Mouse (Mus musculus): ENCODE data around the gene Napsa. TPM values are rescaled to one million over a fixed set of nuclear protein-coding genes. Genes with fewer than 3 reads are reported as not detected.

Gene Napsa
- polyA plus RNA-seq, 1 experiment from 2014 or later = 1.2 TPM

GRCm38 (mm10) chr7:44546274-44546673 lies 25.9 kb upstream of the Napsa start:
- no peak overlapping the region for H3K4me3 ChIP-seq
- peaks cover 12% of the 10 kb centered on the region for H3K4me1 ChIP-seq
- no peak overlapping the region for H3K27ac ChIP-seq
- WGBS = 96% methylated on average over 3 of the region's 3 CpGs
- no peaks in the 10 kb centered on the region for H3K27me3 ChIP-seq
- H3K36me3 ChIP-seq = peaks cover 40% of the 10 kb centered on the region
- H3K9ac ChIP-seq = no peak overlapping the region
- ATAC-seq (ENCODE audit: low FRiP score) = no peak
- H3K9me3 ChIP-seq (replicated peaks) = no peaks in the 10 kb centered on the region
- no peak overlapping the region for H3K4me2 ChIP-seq (replicated peaks)

GRCm38 (mm10) chr7:44547041-44547440 lies 25.1 kb upstream of the Napsa start:
- WGBS = 96% methylated on average over 13 of the region's 13 CpGs
- Histone ChIP-seq H3K9ac (no peak overlapping the region), H3K4me3 (no peak overlapping the region)

GRCm38 (mm10) chr7:44547725-44548124 lies 24.5 kb upstream of the Napsa start:
- peaks cover 35% of the 10 kb centered on the region for H3K36me3 ChIP-seq
- ATAC-seq (ENCODE audit: low FRiP score) = no peak
- peaks cover 15% of the 10 kb centered on the region for H3K4me1 ChIP-seq
- H3K4me2 ChIP-seq (replicated peaks) = peak overlapping the region; percentile 81
- no peaks in the 10 kb centered on the region for H3K9me3 ChIP-seq (replicated peaks)
- peak overlapping the region; percentile 67; the same call in 1 of the 2 replicates for H3K9ac ChIP-seq
- peak overlapping the region; percentile 56 for H3K4me3 ChIP-seq
- no peaks in the 10 kb centered on the region for H3K27me3 ChIP-seq
- H3K27ac ChIP-seq = no peak overlapping the region
- 25% methylated on average over 5 of the region's 5 CpGs for whole genome bisulfite sequencing

More at GRCm38 (mm10) chr7:44547041-44547440, 25.1 kb upstream of the Napsa start:
- H3K9me3 ChIP-seq (replicated peaks) = no peaks in the 10 kb centered on the region
- H3K27ac ChIP-seq = no peak overlapping the region
- H3K4me1 ChIP-seq = peaks cover 12% of the 10 kb centered on the region
- 0 out of 2 replicates have a peak overlapping the region, but pooled peaks have one; percentile 81 for H3K4me2 ChIP-seq (replicated peaks)
- H3K36me3 ChIP-seq = peaks cover 40% of the 10 kb centered on the region
- ATAC-seq (ENCODE audit: low FRiP score) = no peak
- H3K27me3 ChIP-seq = no peaks in the 10 kb centered on the region

GRCm38 (mm10) chr7:44548497-44549087 lies 23.6 kb upstream of the Napsa start, which contains the start of gene Pold1:
TSS of gene Pold1 (minus strand) at chr7:44548849.
- H3K36me3 ChIP-seq = peaks cover 30% of the 10 kb centered on the region
- peak; percentile 91 for ATAC-seq (ENCODE audit: low FRiP score)
- WGBS = under 1% methylated on average over 42 of the region's 43 CpGs

GRCm38 (mm10) chr7:44549621-44550408 lies 22.4 kb upstream of the Napsa start:
- Histone ChIP-seq H3K4me3 (no peak overlapping the region), H3K9ac (no peak overlapping the region), H3K27ac (no peak overlapping the region), H3K9me3 (replicated peaks) (no peaks in the 10 kb centered on the region), H3K36me3 (peaks cover 30% of the 10 kb centered on the region), H3K4me1 (peaks cover 22% of the 10 kb centered on the region), H3K27me3 (no peaks in the 10 kb centered on the region), H3K4me2 (replicated peaks) (no peak overlapping the region)
- WGBS = 94% methylated on average over 23 of the region's 23 CpGs
- ATAC-seq (ENCODE audit: low FRiP score) = no peak

More at GRCm38 (mm10) chr7:44548497-44549087, 23.6 kb upstream of the Napsa start, which contains the start of gene Pold1:
- peak within 1 kb of the TSS; percentile 56 for H3K4me3 ChIP-seq
- peak within 1 kb of the TSS; percentile 46 for H3K27ac ChIP-seq
- H3K9ac ChIP-seq = peak within 1 kb of the TSS; percentile 67
- H3K4me2 ChIP-seq (replicated peaks) = peak within 1 kb of the TSS; percentile 81
- peaks cover 22% of the 10 kb centered on the region for H3K4me1 ChIP-seq
- no peaks in the 10 kb centered on the region for H3K27me3 ChIP-seq
- no peaks in the 10 kb centered on the region for H3K9me3 ChIP-seq (replicated peaks)

GRCm38 (mm10) chr7:44550409-44550678 lies 21.8 kb upstream of the Napsa start:
- H3K9ac ChIP-seq = no peak overlapping the region
- 95% methylated on average over 12 of the region's 12 CpGs for WGBS
- H3K36me3 ChIP-seq = peaks cover 30% of the 10 kb centered on the region

GRCm38 (mm10) chr7:44551301-44551700 lies 20.9 kb upstream of the Napsa start:
- H3K27ac ChIP-seq = no peak overlapping the region
- no peaks in the 10 kb centered on the region for H3K9me3 ChIP-seq (replicated peaks)
- no peak for ATAC-seq (ENCODE audit: low FRiP score)

More at GRCm38 (mm10) chr7:44550409-44550678, 21.8 kb upstream of the Napsa start:
- no peak overlapping the region for H3K4me3 ChIP-seq
- H3K4me2 ChIP-seq (replicated peaks) = no peak overlapping the region
- no peaks in the 10 kb centered on the region for H3K9me3 ChIP-seq (replicated peaks)
- peaks cover 22% of the 10 kb centered on the region for H3K4me1 ChIP-seq
- H3K27ac ChIP-seq = no peak overlapping the region
- no peak for ATAC-seq (ENCODE audit: low FRiP score)
- H3K27me3 ChIP-seq = no peaks in the 10 kb centered on the region

GRCm38 (mm10) chr7:44551731-44552130 lies 20.4 kb upstream of the Napsa start:
- Histone ChIP-seq H3K27me3 (peaks cover 4% of the 10 kb centered on the region), H3K9me3 (replicated peaks) (no peaks in the 10 kb centered on the region), H3K4me3 (no peak overlapping the region), H3K9ac (no peak overlapping the region), H3K4me1 (peaks cover 22% of the 10 kb centered on the region), H3K36me3 (peaks cover 30% of the 10 kb centered on the region), H3K27ac (no peak overlapping the region), H3K4me2 (replicated peaks) (no peak overlapping the region)
- WGBS = 75% methylated on average over 22 of the region's 22 CpGs
- ATAC-seq (ENCODE audit: low FRiP score) = no peak

More at GRCm38 (mm10) chr7:44551301-44551700, 20.9 kb upstream of the Napsa start:
- H3K4me3 ChIP-seq = no peak overlapping the region
- H3K27me3 ChIP-seq = peaks cover 4% of the 10 kb centered on the region; the same call in 1 of the 2 replicates
- peaks cover 30% of the 10 kb centered on the region for H3K36me3 ChIP-seq
- no peak overlapping the region for H3K4me2 ChIP-seq (replicated peaks)
- WGBS = 93% methylated on average over 21 of the region's 21 CpGs
- no peak overlapping the region for H3K9ac ChIP-seq
- peaks cover 22% of the 10 kb centered on the region for H3K4me1 ChIP-seq

- peak overlapping the region; percentile 85; the same call in 1 of the 2 replicates for H3K4me3 ChIP-seq
- ATAC-seq (ENCODE audit: low FRiP score) = no peak
- no peaks in the 10 kb centered on the region for H3K9me3 ChIP-seq (replicated peaks)
- 82% methylated on average over 28 of the region's 31 CpGs for WGBS
- no peak overlapping the region for H3K27ac ChIP-seq
- H3K27me3 ChIP-seq = peaks cover 7% of the 10 kb centered on the region
- peaks cover 30% of the 10 kb centered on the region for H3K36me3 ChIP-seq
- 0 out of 2 replicates have a peak overlapping the region, but pooled peaks have one; percentile 62 for H3K9ac ChIP-seq
- H3K4me2 ChIP-seq (replicated peaks) = peak overlapping the region; percentile 68
- peaks cover 21% of the 10 kb centered on the region for H3K4me1 ChIP-seq
Observed at GRCm38 (mm10) chr7:44552141-44552908, 19.9 kb upstream of the Napsa start.

- Histone ChIP-seq H3K9me3 (replicated peaks) (no peaks in the 10 kb centered on the region), H3K36me3 (peaks cover 30% of the 10 kb centered on the region), H3K4me1 (peaks cover 11% of the 10 kb centered on the region), H3K9ac (peak overlapping the region; percentile 62), H3K27ac (peak overlapping the region; percentile 89), H3K4me3 (peak overlapping the region; percentile 85), H3K4me2 (replicated peaks) (peak overlapping the region; percentile 68), H3K27me3 (peaks cover 10% of the 10 kb centered on the region)
- peak; percentile 77 for ATAC-seq (ENCODE audit: low FRiP score)
- 2% methylated on average over 32 of the region's 32 CpGs for WGBS
Observed at GRCm38 (mm10) chr7:44553196-44553764, 18.9 kb upstream of the Napsa start.

- Histone ChIP-seq H3K27ac (peak within 1 kb of the TSS; percentile 89), H3K9me3 (replicated peaks) (no peaks in the 10 kb centered on the region), H3K36me3 (peaks cover 30% of the 10 kb centered on the region), H3K4me2 (replicated peaks) (peak within 1 kb of the TSS; percentile 68), H3K4me1 (peaks cover 10% of the 10 kb centered on the region), H3K4me3 (peak within 1 kb of the TSS; percentile 85), H3K9ac (peak within 1 kb of the TSS; percentile 62), H3K27me3 (peaks cover 10% of the 10 kb centered on the region)
- peak; percentile 82 for ATAC-seq (ENCODE audit: low FRiP score)
- under 1% methylated on average over 22 of the region's 22 CpGs for WGBS
Observed at GRCm38 (mm10) chr7:44553826-44554225, 18.4 kb upstream of the Napsa start, which contains the start of gene Nr1h2. TSS of gene Nr1h2 (minus strand) at chr7:44553951.
